Mouse (Mus musculus) lung, postnatal 0 days (tissue): Measurements from ENCODE around the gene Snapc2. TPM values are rescaled to one million over a fixed set of nuclear protein-coding genes. Genes with fewer than 3 reads are reported as not detected.
A peak's percentile ranks its signal among the peaks of the same experiment; 100 is the strongest.

Experiments
- ATAC-seq: fragments of 200-750 bp; cut with Nextera tagmentation; 2 replicates; pipeline ENCODE4 v1.8.0; 2017; ENCODE audit warnings: moderate library complexity
- DNase-seq: peaks from one replicate; pipeline ENCODE4 v3.0.0-alpha.2; 2016; ENCODE audit warnings: low spot score
- H3K27ac ChIP-seq: fragments of 300-500 bp; sonication (generic); 2 replicates; pipeline ENCODE4 v1.5.1; 2014; ENCODE audit warnings: antibody characterized with exemption, mild to moderate bottlenecking, low read length, mixed read lengths
- H3K27me3 ChIP-seq: fragments of 300-500 bp; sonication (generic); replicated peaks from 2 replicates; pipeline ENCODE4 v1.6.1; 2014; ENCODE audit warnings: low read length, mixed read lengths; ENCODE audit not compliant: insufficient read depth
- H3K36me3 ChIP-seq: fragments of 300-500 bp; sonication (generic); 2 replicates; pipeline ENCODE4 v1.6.1; 2014; ENCODE audit warnings: low read length, mixed read lengths; ENCODE audit not compliant: insufficient read depth
- H3K4me1 ChIP-seq: fragments of 300-500 bp; sonication (generic); 2 replicates; pipeline ENCODE4 v1.6.1; 2014; ENCODE audit warnings: antibody characterized with exemption, low read depth, low read length, mixed read lengths; ENCODE audit not compliant: insufficient read depth
- H3K4me2 ChIP-seq: fragments of 300-500 bp; sonication (generic); replicated peaks from 2 replicates; pipeline ENCODE4 v1.6.1; 2014; ENCODE audit warnings: low read depth, mild to moderate bottlenecking, low read length, moderate library complexity, mixed read lengths
- H3K4me3 ChIP-seq: fragments of 300-500 bp; sonication (generic); 2 replicates; pipeline ENCODE4 v1.5.1; 2014; ENCODE audit warnings: low read depth, low read length
- H3K9ac ChIP-seq: fragments of 300-500 bp; sonication (generic); replicated peaks from 2 replicates; pipeline ENCODE4 v1.6.1; 2014; ENCODE audit warnings: low read depth, mild to moderate bottlenecking
- H3K9me3 ChIP-seq: fragments of 300-500 bp; sonication (generic); 2 replicates; pipeline ENCODE4 v1.6.1; 2016; ENCODE audit warnings: low read length, mixed read lengths
- CTCF ChIP-seq: IDR thresholded peaks from 2 replicates; pipeline ENCODE4 v1.5.1; 2016; ENCODE audit warnings: antibody characterized with exemption, mild to moderate bottlenecking
- EP300 ChIP-seq: IDR thresholded peaks from 2 replicates; pipeline ENCODE4 v1.6.1; 2016; ENCODE audit warnings: antibody characterized with exemption, mild to moderate bottlenecking, control low read depth
- WGBS: fragments of 180-500 bp; shearing (Covaris S2); extraction: QIAGEN DNeasy Blood & Tissue Kit; methylation state at CpG from one replicate; pipeline ENCODE4 v1.1.7; 2014; 5-methylcytosine and 5-hydroxymethylcytosine counted together
- polyA plus RNA-seq: library from polyadenylated mRNA; unstranded; fragments of >200 nt; fragmentation: Nextera tagmentation; extraction: Ambion mirVana; gene quantifications from 2 replicates; pipeline ENCODE4 v1.2.1, GENCODE M21; 2015

Snapc2 gene
- polyA plus RNA-seq, 1 experiment from 2014 or later: 28.9 TPM

DNA sequence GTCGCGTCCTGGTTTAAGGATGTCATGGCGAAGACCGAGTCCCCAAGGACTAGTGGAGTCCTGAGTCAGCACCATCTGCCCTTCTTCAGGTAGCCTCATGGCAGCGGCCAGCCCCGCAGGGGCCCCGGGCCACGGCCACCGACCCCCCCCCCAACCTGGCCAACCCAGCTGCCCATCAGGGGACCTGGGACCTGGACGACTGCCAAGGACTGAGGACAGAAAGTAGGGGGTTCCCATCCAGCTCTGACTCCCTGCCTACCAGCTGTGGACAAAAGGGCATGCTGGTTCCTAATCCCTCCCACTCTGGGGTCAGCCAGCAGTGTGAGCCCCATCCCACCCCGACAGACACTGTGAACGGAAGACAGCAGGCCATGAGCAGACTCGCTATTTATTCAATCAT lies 7.1 kb upstream of the Snapc2 start:
- WGBS: 91% methylated on average over 13 of the region's 13 CpGs
- Histone ChIP-seq H3K4me1 (no peaks in the 10 kb centered on the region), H3K9me3 (no peaks in the 10 kb centered on the region)

DNA sequence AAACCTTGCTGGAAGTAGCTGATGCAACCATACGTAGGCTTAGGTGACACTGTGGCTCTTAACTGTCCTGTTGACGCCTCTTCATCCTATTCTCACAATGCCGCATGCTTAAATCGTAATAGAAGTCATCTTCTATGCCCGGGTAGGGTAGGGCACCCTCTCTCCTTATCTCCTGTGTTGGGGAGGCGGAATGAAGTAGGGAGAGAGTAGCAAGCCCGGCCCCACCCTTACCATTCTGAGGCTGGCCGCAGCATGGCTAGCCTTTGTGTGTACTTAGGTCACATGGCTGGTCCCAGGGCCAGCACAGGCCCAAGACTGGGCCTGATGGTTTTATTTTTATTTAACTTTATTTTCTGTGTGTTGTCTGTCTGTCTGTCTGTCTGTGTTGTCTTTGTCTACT lies 5.6 kb upstream of the Snapc2 start:
- Histone ChIP-seq H3K4me1 (no peaks in the 10 kb centered on the region), H3K9me3 (no peaks in the 10 kb centered on the region), H3K27ac (no peak overlapping the region), H3K4me3 (no peak overlapping the region), H3K36me3 (peaks cover 27% of the 10 kb centered on the region), H3K27me3 (no peaks in the 10 kb centered on the region), H3K9ac (no peak overlapping the region), H3K4me2 (no peak overlapping the region)
- no peak for DNase-seq
- TF ChIP-seq CTCF (no peak), EP300 (no peak)
- ATAC-seq: no peak
- 76% methylated on average over 8 of the region's 8 CpGs for WGBS

More for the DNA sequence above, 7.1 kb upstream of the Snapc2 start:
- Histone ChIP-seq H3K4me2 (no peak overlapping the region), H3K27me3 (no peaks in the 10 kb centered on the region), H3K9ac (no peak overlapping the region), H3K4me3 (no peak overlapping the region), H3K36me3 (peaks cover 27% of the 10 kb centered on the region), H3K27ac (no peak overlapping the region)
- no peak for ATAC-seq
- no peak for TF ChIP-seq EP300
- TF ChIP-seq CTCF: no peak
- DNase-seq: no peak

DNA sequence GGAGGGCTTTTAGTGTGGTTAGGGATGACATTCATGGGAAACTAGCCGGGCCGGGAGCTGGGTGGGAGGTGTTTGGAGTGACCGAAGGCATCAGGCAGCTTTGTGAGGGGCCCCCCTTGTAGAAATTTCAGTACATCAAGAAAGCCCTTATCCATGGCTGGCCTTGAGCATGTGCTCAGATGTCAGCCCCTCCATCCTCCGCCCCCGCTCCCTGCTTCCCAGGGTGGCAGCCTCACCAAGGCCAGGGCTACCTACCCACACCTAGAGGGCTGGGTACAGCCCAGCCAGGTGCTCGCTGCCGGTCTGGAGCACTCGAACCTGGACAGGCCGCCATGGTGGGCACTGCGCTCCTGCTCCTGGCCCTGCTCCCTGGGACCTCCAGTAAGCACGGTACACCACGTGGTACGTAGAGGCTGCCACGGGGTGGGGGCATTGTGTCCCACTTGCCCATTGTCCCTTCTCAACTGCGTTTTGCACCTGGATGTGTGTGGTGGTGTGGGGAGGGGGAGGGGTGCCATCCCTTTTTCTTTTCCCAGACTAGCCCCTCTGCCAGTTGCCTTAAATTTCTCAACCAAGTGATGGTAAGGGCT lies 4.8 kb upstream of the Snapc2 start, which contains the start of gene Tgfbr3l:
Gene Tgfbr3l, plus strand, starts transcription at position 264 of the 590 bp plus-strand sequence.
- peaks cover 23% of the 10 kb centered on the region for H3K36me3 ChIP-seq
- no peak within 1 kb of the TSS for H3K4me3 ChIP-seq
- no peak within 1 kb of the TSS for H3K4me2 ChIP-seq

DNA sequence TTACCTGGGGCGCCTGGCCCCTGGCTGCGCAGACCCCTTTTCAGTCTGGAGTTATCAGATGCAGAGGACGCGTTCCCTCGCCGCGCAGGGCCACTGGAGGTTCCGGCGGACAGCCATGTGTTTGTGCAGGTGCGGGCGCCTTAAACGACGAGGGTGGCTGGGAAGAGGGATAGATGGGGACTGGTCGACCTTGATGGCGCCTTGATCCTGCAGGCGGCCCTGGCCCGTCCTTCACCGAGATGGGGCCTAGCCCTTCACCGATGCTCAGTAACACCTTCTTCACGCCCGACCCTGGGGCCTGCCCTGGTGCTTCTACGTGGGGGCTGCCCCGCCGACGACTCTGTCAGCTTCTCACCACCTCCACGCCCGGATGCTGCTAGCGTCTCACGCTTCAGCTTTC lies 3.7 kb upstream of the Snapc2 start:
- Histone ChIP-seq H3K4me1 (peaks cover 4% of the 10 kb centered on the region; the same call in 1 of the 2 replicates), H3K9ac (no peak overlapping the region), H3K27ac (no peak overlapping the region), H3K4me3 (no peak overlapping the region), H3K27me3 (no peaks in the 10 kb centered on the region), H3K4me2 (no peak overlapping the region), H3K9me3 (no peaks in the 10 kb centered on the region), H3K36me3 (peaks cover 13% of the 10 kb centered on the region)
- ATAC-seq: no peak
- 19% methylated on average over 29 of the region's 29 CpGs for WGBS
- no peak for TF ChIP-seq EP300
- TF ChIP-seq CTCF: no peak
- DNase-seq: no peak

More for the DNA sequence above, 4.8 kb upstream of the Snapc2 start, which contains the start of gene Tgfbr3l:
- TF ChIP-seq EP300 (no peak), CTCF (no peak)
- Histone ChIP-seq H3K27ac (no peak within 1 kb of the TSS), H3K4me1 (peaks cover 4% of the 10 kb centered on the region; the same call in 1 of the 2 replicates), H3K27me3 (no peaks in the 10 kb centered on the region), H3K9ac (no peak within 1 kb of the TSS), H3K9me3 (no peaks in the 10 kb centered on the region)
- no peak for DNase-seq
- ATAC-seq: no peak
- WGBS: 72% methylated on average over 15 of the region's 15 CpGs

DNA sequence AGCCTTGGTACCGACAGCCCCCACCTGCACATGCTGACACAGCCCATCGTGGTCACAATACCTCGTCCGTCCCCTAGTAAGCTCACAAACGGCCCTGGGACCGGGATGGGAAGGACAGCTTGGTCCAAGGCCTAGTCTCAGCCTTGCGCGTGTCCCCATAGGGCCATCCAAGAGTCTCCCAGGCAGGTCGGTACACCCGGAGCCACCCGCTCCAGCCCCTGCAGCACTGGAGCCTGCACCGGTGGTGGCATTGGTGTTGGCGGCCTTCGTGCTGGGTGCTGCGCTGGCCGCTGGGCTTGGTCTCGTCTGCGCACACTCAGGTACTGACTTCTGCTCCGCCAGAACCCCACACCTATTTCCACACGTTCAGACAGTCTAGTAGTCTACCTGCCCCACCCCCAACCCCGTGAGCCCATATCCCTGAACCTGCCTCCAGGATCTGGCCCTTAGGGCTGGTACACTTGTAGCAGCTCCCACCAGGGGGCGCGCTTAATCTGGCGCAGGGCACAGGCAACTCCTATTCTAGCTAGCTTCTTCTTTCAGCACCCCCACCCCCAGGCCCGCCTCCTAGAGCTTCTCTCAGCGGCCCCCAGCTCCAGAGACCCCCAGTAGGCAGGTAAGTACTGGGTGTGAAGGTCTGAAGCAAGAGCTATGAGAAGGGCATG lies 2.4 kb upstream of the Snapc2 start:
- ATAC-seq (peak; percentile 32), DNase-seq (peak; percentile 85)
- no peak for TF ChIP-seq EP300
- TF ChIP-seq CTCF: peak; percentile 89
- WGBS: 43% methylated on average over 26 of the region's 26 CpGs
- no peak overlapping the region for H3K9ac ChIP-seq
- H3K27me3 ChIP-seq: no peaks in the 10 kb centered on the region
- peaks cover 7% of the 10 kb centered on the region; the same call in 1 of the 2 replicates for H3K36me3 ChIP-seq
- H3K4me1 ChIP-seq: peaks cover 4% of the 10 kb centered on the region; the same call in 1 of the 2 replicates
- H3K4me3 ChIP-seq: no peak overlapping the region
- H3K4me2 ChIP-seq: no peak overlapping the region
- no peak overlapping the region for H3K27ac ChIP-seq
- no peaks in the 10 kb centered on the region for H3K9me3 ChIP-seq

DNA sequence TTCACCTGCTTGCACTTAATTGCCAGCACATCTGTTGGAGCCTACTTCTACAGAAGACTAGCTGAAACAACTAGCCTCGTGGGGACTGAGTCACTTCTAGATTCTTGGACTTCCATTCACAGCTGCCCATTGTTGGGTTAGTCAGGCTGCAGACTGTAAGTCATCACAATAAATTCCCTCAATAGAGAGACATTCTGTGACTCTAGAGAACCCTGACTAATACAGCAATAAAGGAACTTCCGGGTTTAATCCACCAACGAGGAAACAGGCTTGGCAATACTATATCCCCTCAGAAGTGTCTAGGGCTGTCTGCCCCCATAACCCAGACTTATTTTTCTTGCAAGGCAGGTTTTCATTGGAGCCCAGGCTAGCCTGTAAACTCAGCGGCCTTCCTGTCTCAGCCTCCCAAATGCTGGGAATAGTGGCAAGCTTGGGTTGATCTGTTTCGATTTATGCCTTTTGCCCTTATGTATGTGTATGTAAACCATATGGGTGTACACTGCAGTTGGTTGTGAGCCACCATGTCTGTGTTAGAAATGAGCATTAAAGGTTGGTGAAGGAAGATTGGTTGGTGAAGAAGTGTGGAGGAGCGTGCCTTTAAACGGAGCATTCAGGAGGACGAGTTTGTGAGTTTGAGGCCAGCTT lies 642 bp upstream of the Snapc2 start:
- 42% methylated on average over 8 of the region's 8 CpGs for WGBS
- no peak for ATAC-seq
- TF ChIP-seq EP300 (no peak), CTCF (no peak)

More for the DNA sequence above, 642 bp upstream of the Snapc2 start:
- peak overlapping the region; percentile 74; the same call in 1 of the 2 replicates for H3K27ac ChIP-seq
- H3K27me3 ChIP-seq: no peaks in the 10 kb centered on the region
- no peaks in the 10 kb centered on the region for H3K9me3 ChIP-seq
- no peak for DNase-seq
- peak overlapping the region; percentile 82 for H3K9ac ChIP-seq
- H3K36me3 ChIP-seq: 0 out of 2 replicates have a peak, but pooled peaks cover 4% of the 10 kb centered on the region
- H3K4me2 ChIP-seq: peak overlapping the region; percentile 86
- H3K4me3 ChIP-seq: peak overlapping the region; percentile 85
- peaks cover 4% of the 10 kb centered on the region; the same call in 1 of the 2 replicates for H3K4me1 ChIP-seq
